Mouse (Mus musculus): ENCODE measurements around the gene Zfp2. TPM values are rescaled to one million over a fixed set of nuclear protein-coding genes. Genes with fewer than 3 reads are reported as not detected.

The Zfp2 gene
- polyA plus RNA-seq, 1 experiment from 2014 or later: 13.3 TPM

- Histone ChIP-seq H3K9me3 (no peaks in the 10 kb centered on the region), H3K27me3 (peaks cover 13% of the 10 kb centered on the region), H3K27ac (no peak overlapping the region), H3K4me3 (peak overlapping the region; percentile 65), H3K9ac (peak overlapping the region; percentile 81), H3K4me1 (peaks cover 10% of the 10 kb centered on the region), H3K36me3 (no peaks in the 10 kb centered on the region), H3K4me2 (peak overlapping the region; percentile 79)
- 32% methylated on average over 14 of the region's 14 CpGs for WGBS
- no peak for ATAC-seq (ENCODE audit: insufficient number of reproducible peaks, insufficient read depth, low FRiP score, low TSS enrichment, low read depth)
These were observed 14.6 kb upstream of the Zfp2 start for GRCm38 (mm10) chr11:50930469-50931014.

- peaks cover 18% of the 10 kb centered on the region for H3K9me3 ChIP-seq
- no peak for ATAC-seq (ENCODE audit: insufficient number of reproducible peaks, insufficient read depth, low FRiP score, low TSS enrichment, low read depth)
These were observed 1.5 kb downstream of the Zfp2 start for GRCm38 (mm10) chr11:50914461-50914860.

GRCm38 (mm10) chr11:50913301-50913700, 2.7 kb downstream of the Zfp2 start:
- Histone ChIP-seq H3K27me3 (no peaks in the 10 kb centered on the region), H3K4me3 (no peak overlapping the region), H3K4me2 (no peak overlapping the region), H3K27ac (no peak overlapping the region), H3K4me1 (no peaks in the 10 kb centered on the region), H3K9ac (no peak overlapping the region), H3K36me3 (peaks cover 56% of the 10 kb centered on the region), H3K9me3 (peaks cover 18% of the 10 kb centered on the region)
- no peak for ATAC-seq (ENCODE audit: insufficient number of reproducible peaks, insufficient read depth, low FRiP score, low TSS enrichment, low read depth)
- WGBS: 93% methylated on average over 1 of the region's 1 CpGs

More at GRCm38 (mm10) chr11:50914461-50914860, 1.5 kb downstream of the Zfp2 start:
- Histone ChIP-seq H3K4me2 (no peak overlapping the region), H3K9ac (no peak overlapping the region), H3K27ac (no peak overlapping the region), H3K27me3 (no peaks in the 10 kb centered on the region), H3K4me3 (no peak overlapping the region), H3K36me3 (peaks cover 44% of the 10 kb centered on the region), H3K4me1 (no peaks in the 10 kb centered on the region)
- whole genome bisulfite sequencing: 94% methylated on average over 3 of the region's 3 CpGs

GRCm38 (mm10) chr11:50908136-50908535, 7.8 kb downstream of the Zfp2 start:
- H3K9me3 ChIP-seq: peaks cover 38% of the 10 kb centered on the region
- WGBS: 89% methylated on average over 5 of the region's 5 CpGs
- ATAC-seq (ENCODE audit: insufficient number of reproducible peaks, insufficient read depth, low FRiP score, low TSS enrichment, low read depth): no peak

GRCm38 (mm10) chr11:50897359-50897758, 18.6 kb downstream of the Zfp2 start:
- H3K27ac ChIP-seq: no peak overlapping the region
- H3K36me3 ChIP-seq: peaks cover 48% of the 10 kb centered on the region
- no peak for ATAC-seq (ENCODE audit: insufficient number of reproducible peaks, insufficient read depth, low FRiP score, low TSS enrichment, low read depth)
- no peak overlapping the region for H3K4me2 ChIP-seq
- H3K9me3 ChIP-seq: peaks cover 70% of the 10 kb centered on the region
- H3K4me3 ChIP-seq: no peak overlapping the region
- WGBS: 85% methylated on average over 1 of the region's 1 CpGs
- no peaks in the 10 kb centered on the region for H3K27me3 ChIP-seq
- H3K4me1 ChIP-seq: no peaks in the 10 kb centered on the region
- no peak overlapping the region for H3K9ac ChIP-seq

More at GRCm38 (mm10) chr11:50908136-50908535, 7.8 kb downstream of the Zfp2 start:
- H3K36me3 ChIP-seq: peaks cover 97% of the 10 kb centered on the region
- H3K4me2 ChIP-seq: no peak overlapping the region
- H3K27me3 ChIP-seq: no peaks in the 10 kb centered on the region
- no peak overlapping the region for H3K9ac ChIP-seq
- H3K4me3 ChIP-seq: no peak overlapping the region
- H3K4me1 ChIP-seq: no peaks in the 10 kb centered on the region
- no peak overlapping the region for H3K27ac ChIP-seq

- no peak for ATAC-seq (ENCODE audit: insufficient number of reproducible peaks, insufficient read depth, low FRiP score, low TSS enrichment, low read depth)
- WGBS: 52% methylated on average over 2 of the region's 2 CpGs
- no peaks in the 10 kb centered on the region for H3K27me3 ChIP-seq
- no peak overlapping the region for H3K9ac ChIP-seq
- peaks cover under 1% of the 10 kb centered on the region; the same call in 1 of the 2 replicates for H3K36me3 ChIP-seq
- no peaks in the 10 kb centered on the region for H3K4me1 ChIP-seq
- peaks cover 26% of the 10 kb centered on the region for H3K9me3 ChIP-seq
- no peak overlapping the region for H3K4me2 ChIP-seq
- no peak overlapping the region for H3K27ac ChIP-seq
- no peak overlapping the region for H3K4me3 ChIP-seq
These were observed 23.5 kb downstream of the Zfp2 start for GRCm38 (mm10) chr11:50892441-50892840.

- H3K4me1 ChIP-seq: peaks cover 9% of the 10 kb centered on the region
- H3K27ac ChIP-seq: peak within 1 kb of the TSS; percentile 87
- peak within 1 kb of the TSS; percentile 74 for H3K4me2 ChIP-seq
- 6% methylated on average over 26 of the region's 26 CpGs for WGBS
- peak within 1 kb of the TSS; percentile 81 for H3K9ac ChIP-seq
- peak; percentile 85 for ATAC-seq (ENCODE audit: insufficient number of reproducible peaks, insufficient read depth, low FRiP score, low TSS enrichment, low read depth)
- peaks cover 29% of the 10 kb centered on the region for H3K36me3 ChIP-seq
- peak within 1 kb of the TSS; percentile 54 for H3K4me3 ChIP-seq
- no peaks in the 10 kb centered on the region for H3K27me3 ChIP-seq
- peaks cover 6% of the 10 kb centered on the region for H3K9me3 ChIP-seq
These were observed 28.4 kb downstream of the Zfp2 start, which contains the start of gene Zfp454 for GRCm38 (mm10) chr11:50887390-50888128. Gene Zfp454, minus strand, starts transcription at chr11:50887651.

- WGBS: 10% methylated on average over 10 of the region's 10 CpGs
- Histone ChIP-seq H3K9me3 (peaks cover 4% of the 10 kb centered on the region; the same call in 1 of the 2 replicates), H3K27ac (peak overlapping the region; percentile 87), H3K4me3 (peak overlapping the region; percentile 54), H3K4me2 (peak overlapping the region; percentile 74), H3K9ac (peak overlapping the region; percentile 81), H3K36me3 (peaks cover 36% of the 10 kb centered on the region), H3K4me1 (peaks cover 9% of the 10 kb centered on the region), H3K27me3 (no peaks in the 10 kb centered on the region)
- peak; percentile 22; the same call in 1 of the 2 replicates for ATAC-seq (ENCODE audit: insufficient number of reproducible peaks, insufficient read depth, low FRiP score, low TSS enrichment, low read depth)
These were observed 29.1 kb downstream of the Zfp2 start for GRCm38 (mm10) chr11:50886933-50887293.

GRCm38 (mm10) chr11:50886231-50886932, 29.6 kb downstream of the Zfp2 start:
- peaks cover 9% of the 10 kb centered on the region for H3K4me1 ChIP-seq
- H3K9ac ChIP-seq: peak overlapping the region; percentile 81
- no peak overlapping the region for H3K27ac ChIP-seq
- H3K4me3 ChIP-seq: peak overlapping the region; percentile 54
- peak overlapping the region; percentile 74 for H3K4me2 ChIP-seq
- peaks cover 41% of the 10 kb centered on the region for H3K36me3 ChIP-seq
- ATAC-seq (ENCODE audit: insufficient number of reproducible peaks, insufficient read depth, low FRiP score, low TSS enrichment, low read depth): no peak
- H3K27me3 ChIP-seq: no peaks in the 10 kb centered on the region
- WGBS: 32% methylated on average over 8 of the region's 8 CpGs
- H3K9me3 ChIP-seq: 0 out of 2 replicates have a peak, but pooled peaks cover 4% of the 10 kb centered on the region

GRCm38 (mm10) chr11:50883756-50884155, 32.2 kb downstream of the Zfp2 start:
- Histone ChIP-seq H3K27me3 (no peaks in the 10 kb centered on the region), H3K4me3 (no peak overlapping the region), H3K9ac (no peak overlapping the region), H3K4me1 (peaks cover 9% of the 10 kb centered on the region), H3K9me3 (no peaks in the 10 kb centered on the region), H3K4me2 (no peak overlapping the region), H3K27ac (no peak overlapping the region), H3K36me3 (peaks cover 65% of the 10 kb centered on the region)
- 84% methylated on average over 3 of the region's 3 CpGs for WGBS
- ATAC-seq (ENCODE audit: insufficient number of reproducible peaks, insufficient read depth, low FRiP score, low TSS enrichment, low read depth): no peak

- H3K4me2 ChIP-seq: no peak overlapping the region
- WGBS: 86% methylated on average over 3 of the region's 3 CpGs
- ATAC-seq (ENCODE audit: insufficient number of reproducible peaks, insufficient read depth, low FRiP score, low TSS enrichment, low read depth): no peak
- no peak overlapping the region for H3K4me3 ChIP-seq
- no peak overlapping the region for H3K27ac ChIP-seq
- H3K36me3 ChIP-seq: peaks cover 96% of the 10 kb centered on the region
- no peak overlapping the region for H3K9ac ChIP-seq
- no peaks in the 10 kb centered on the region for H3K27me3 ChIP-seq
- peaks cover 21% of the 10 kb centered on the region for H3K9me3 ChIP-seq
- no peaks in the 10 kb centered on the region for H3K4me1 ChIP-seq
These were observed 37.3 kb downstream of the Zfp2 start for GRCm38 (mm10) chr11:50878641-50879040.

Data from embryonic facial prominence, embryonic 13.5 days (tissue).